Mouse (Mus musculus): ENCODE measurements at regions not wholly inside any gene's neighbourhood (a gene's known extent, or its start where the extent isn't known, plus 50 kb on each side); places are given as distances from the start of the nearest gene placed in this dataset.

DNA sequence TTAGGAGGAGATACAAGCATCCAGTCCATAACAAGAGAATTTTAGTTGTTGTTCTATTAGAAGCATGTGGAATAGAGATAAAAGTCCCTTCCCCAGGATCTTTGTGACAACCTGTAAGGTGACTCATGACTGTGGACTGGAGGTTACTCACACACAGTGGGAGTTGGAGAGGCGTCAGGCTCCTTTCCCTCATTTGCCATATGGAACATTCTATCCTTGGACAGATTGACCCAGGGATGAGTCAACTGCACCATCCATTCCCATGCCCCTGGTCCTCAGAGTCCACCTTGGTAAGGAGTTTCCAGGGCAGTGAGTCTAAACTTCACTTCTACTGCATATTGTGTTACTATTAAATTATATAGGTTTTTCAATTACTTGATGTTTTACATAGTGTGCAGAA is 444.9 kb upstream of the Mon1b start:
- DNase-seq: no peak

DNA sequence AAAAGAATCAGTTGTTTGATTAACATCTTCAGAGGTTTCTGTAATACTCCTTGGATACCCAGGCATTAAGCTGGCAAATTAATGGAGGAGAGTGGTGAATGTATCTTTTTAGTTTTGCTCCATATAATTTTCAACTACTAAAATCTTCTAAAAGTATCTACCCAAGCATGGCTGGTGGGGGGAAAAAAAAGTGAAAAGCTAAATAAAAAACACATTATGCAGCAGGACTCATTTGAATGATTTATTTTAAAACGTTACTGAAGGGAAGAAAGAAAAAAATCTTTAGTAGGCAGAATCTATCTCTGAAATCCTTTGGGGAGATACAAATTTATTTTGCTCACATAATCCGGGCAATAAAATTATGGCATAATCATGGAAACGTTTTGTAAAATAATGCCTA is 443.9 kb upstream of the Mon1b start:
- DNase-seq: no peak
